Mouse (Mus musculus) CH12.LX (cell line): ENCODE data around the gene Ric8b. TPM values are rescaled to one million over a fixed set of nuclear protein-coding genes. Genes with fewer than 3 reads are reported as not detected.

Experiments
- DNase-seq: peaks from one replicate; pipeline ENCODE4 v3.0.0-alpha.2; 2013; ENCODE audit errors: extremely low read depth
- H3K27ac ChIP-seq: 2 replicates; pipeline ENCODE4 v1.5.1; 2012; ENCODE audit warnings: low read depth, mild to moderate bottlenecking, control low read depth, moderate library complexity; ENCODE audit not compliant: insufficient read depth
- H3K27me3 ChIP-seq: replicated peaks from 2 replicates; pipeline ENCODE3; 2012; ENCODE audit warnings: inconsistent platforms
- H3K36me3 ChIP-seq, 2 experiments: replicated peaks in 1 of 2; 2 replicates each; pipeline versions ENCODE3 to v1.6.1; 2012; ENCODE audit warnings: inconsistent platforms in 1 of 2, low read length in 1 of 2, mild to moderate bottlenecking in 1 of 2, mixed read lengths in 1 of 2, moderate library complexity in 1 of 2; ENCODE audit not compliant: control insufficient read depth in 1 of 2, insufficient read depth in 1 of 2
- H3K4me1 ChIP-seq, 2 experiments: 2 replicates each; pipeline ENCODE4 v1.6.1; 2012; ENCODE audit warnings: inconsistent platforms in 1 of 2, moderate library complexity in 1 of 2; ENCODE audit not compliant: insufficient read depth in 2 of 2, control insufficient read depth in 1 of 2
- H3K4me2 ChIP-seq: 2 replicates; pipeline ENCODE4 v1.6.1; 2012; ENCODE audit warnings: low read depth, mild to moderate bottlenecking, control low read depth; ENCODE audit not compliant: poor library complexity, insufficient read depth, severe bottlenecking
- H3K4me3 ChIP-seq, 3 experiments: fragments of 150-350 bp in 1 of 3; sonication (generic) in 1 of 3; replicated peaks in 1 of 3; 2 replicates each; pipeline versions ENCODE3 to v1.5.1; 2011 to 2012; ENCODE audit warnings: low read depth in 2 of 3, low read length in 2 of 3, mild to moderate bottlenecking in 2 of 3, moderate library complexity in 2 of 3, control low read depth in 1 of 3, improper control_type of control experiment in 1 of 3, inconsistent platforms in 1 of 3, mixed read lengths in 1 of 3; ENCODE audit not compliant: poor library complexity in 1 of 3
- H3K79me2 ChIP-seq: replicated peaks from 2 replicates; pipeline ENCODE4 v1.6.1; 2012; ENCODE audit warnings: mild to moderate bottlenecking, moderate library complexity; ENCODE audit not compliant: control insufficient read depth, poor library complexity, insufficient read depth, severe bottlenecking; ENCODE audit errors: extremely low read depth
- H3K9ac ChIP-seq: 2 replicates; pipeline ENCODE4 v1.6.1; 2012; ENCODE audit warnings: low read depth, mild to moderate bottlenecking, control low read depth, moderate library complexity; ENCODE audit not compliant: insufficient read depth
- H3K9me3 ChIP-seq: replicated peaks from 2 replicates; pipeline ENCODE3; 2012; ENCODE audit warnings: low read length, inconsistent platforms, mixed read lengths
- E2F4 ChIP-seq: IDR thresholded peaks from 2 replicates; pipeline ENCODE4 v1.6.1; 2011; ENCODE audit warnings: low read depth, low read length, improper control_type of control experiment; ENCODE audit not compliant: insufficient replicate concordance
- ELF1 ChIP-seq: IDR thresholded peaks from 2 replicates; pipeline ENCODE4 v1.6.1; 2014; ENCODE audit warnings: low read depth, mild to moderate bottlenecking, inconsistent platforms, low read length, improper control_type of control experiment
- EP300 ChIP-seq: IDR thresholded peaks from 2 replicates; pipeline ENCODE4 v1.6.1; 2011; ENCODE audit warnings: low read length, improper control_type of control experiment
- GABPA ChIP-seq: IDR thresholded peaks from 2 replicates; pipeline ENCODE4 v1.6.1; 2012; ENCODE audit warnings: low read depth, low read length, improper control_type of control experiment, inconsistent platforms; ENCODE audit not compliant: insufficient replicate concordance
- HCFC1 ChIP-seq: IDR thresholded peaks from 2 replicates; pipeline ENCODE4 v1.6.1; 2012; ENCODE audit warnings: low read depth, mild to moderate bottlenecking, inconsistent platforms, low read length, improper control_type of control experiment
- IRF4 ChIP-seq: IDR thresholded peaks from 2 replicates; pipeline ENCODE4 v1.6.1; 2014; ENCODE audit warnings: low read depth, mild to moderate bottlenecking, inconsistent platforms, low read length, improper control_type of control experiment
- JUN ChIP-seq: IDR thresholded peaks from 2 replicates; pipeline ENCODE4 v1.6.1; 2011; ENCODE audit warnings: low read depth, mild to moderate bottlenecking, low read length, improper control_type of control experiment, moderate library complexity; ENCODE audit not compliant: insufficient read depth
- JUND ChIP-seq: conservative IDR thresholded peaks from 2 replicates; pipeline ENCODE4 v1.6.1; 2011; ENCODE audit warnings: low read depth, low read length, improper control_type of control experiment
- MAX ChIP-seq: IDR thresholded peaks from 2 replicates; pipeline ENCODE4 v1.6.1; 2011; ENCODE audit warnings: low read length, improper control_type of control experiment
- MEF2A ChIP-seq: IDR thresholded peaks from 2 replicates; pipeline ENCODE4 v1.6.1; 2014; ENCODE audit warnings: low read depth, mild to moderate bottlenecking, inconsistent platforms, low read length, improper control_type of control experiment, borderline replicate concordance
- MXI1 ChIP-seq: IDR thresholded peaks from 2 replicates; pipeline ENCODE4 v1.6.1; 2011; ENCODE audit warnings: mild to moderate bottlenecking, low read depth, low read length, improper control_type of control experiment
- NRF1 ChIP-seq: IDR thresholded peaks from 2 replicates; pipeline ENCODE4 v1.6.1; 2014; ENCODE audit warnings: low read depth, mild to moderate bottlenecking, inconsistent platforms, low read length, improper control_type of control experiment, moderate library complexity
- POLR2AphosphoS2 ChIP-seq: IDR thresholded peaks from 2 replicates; pipeline ENCODE4 v1.6.1; 2011; ENCODE audit warnings: low read depth, low read length, improper control_type of control experiment
- RCOR1 ChIP-seq: conservative IDR thresholded peaks from 2 replicates; pipeline ENCODE4 v1.6.1; 2012; ENCODE audit warnings: low read depth, mild to moderate bottlenecking, inconsistent platforms, low read length, improper control_type of control experiment
- SMC3 ChIP-seq: IDR thresholded peaks from 2 replicates; pipeline ENCODE4 v1.6.1; 2011; ENCODE audit warnings: low read depth, low read length, improper control_type of control experiment
- UBTF ChIP-seq: IDR thresholded peaks from 2 replicates; pipeline ENCODE4 v1.6.1; 2012; ENCODE audit warnings: low read depth, mild to moderate bottlenecking, inconsistent platforms, low read length, improper control_type of control experiment, moderate library complexity
- USF2 ChIP-seq: conservative IDR thresholded peaks from 2 replicates; pipeline ENCODE4 v1.6.1; 2011; ENCODE audit warnings: low read depth, low read length, improper control_type of control experiment
- ZC3H11A ChIP-seq: IDR thresholded peaks from 2 replicates; pipeline ENCODE4 v1.6.1; 2012; ENCODE audit warnings: low read depth, mild to moderate bottlenecking, inconsistent platforms, low read length, improper control_type of control experiment
- ZKSCAN1 ChIP-seq: IDR thresholded peaks from 2 replicates; pipeline ENCODE4 v1.6.1; 2012; ENCODE audit warnings: low read depth, inconsistent platforms, low read length, improper control_type of control experiment, borderline replicate concordance
- ZMIZ1 ChIP-seq: IDR thresholded peaks from 2 replicates; pipeline ENCODE4 v1.6.1; 2012; ENCODE audit warnings: low read depth, mild to moderate bottlenecking, inconsistent platforms, low read length, improper control_type of control experiment
- ZNF384 ChIP-seq: IDR thresholded peaks from 2 replicates; pipeline ENCODE4 v1.6.1; 2012; ENCODE audit warnings: low read depth, low read length, improper control_type of control experiment, inconsistent platforms
- dilution Hi-C: fragments of 300-500 bp; cut with MboI; formaldehyde crosslinking; loops from 2 replicates; pipeline ENCODE4 v1.14.3; 2020; ENCODE audit warnings: low sequenced_read_pairs; ENCODE audit not compliant: extremely low pct_unique_long_range_greater_than_20kb, extremely low pct_ligation_motif_present
- in situ Hi-C: fragments of 300-500 bp; cut with MboI; formaldehyde crosslinking; loops from 3 replicates; pipeline ENCODE4 v1.14.3; 2019; ENCODE audit warnings: low sequenced_read_pairs, low pct_ligation_motif_present, low pct_unique_long_range_greater_than_20kb, mixed read lengths
- polyA plus RNA-seq: library from polyadenylated mRNA; unstranded; fragments of >175 nt; gene quantifications from 2 replicates; pipeline ENCODE4 v1.2.1, GENCODE M21; 2012; ENCODE audit warnings: low read depth; ENCODE audit not compliant: insufficient read length
- total RNA-seq, 2 experiments: library from RNA; depleted of rRNA; stranded (reverse); fragments of 300-350 nt in 1 of 2; fragments of >200 nt in 1 of 2; gene quantifications; 2 replicates each; pipeline ENCODE4 v1.2.3; 2012 to 2014

Gene Ric8b
- total and polyA plus RNA-seq, 3 experiments = 4.8 to 9.4 (median 6.3) TPM

GRCm38 (mm10) chr10:85007861-85008840 lies 90.7 kb downstream of the Ric8b start:
- dilution Hi-C loops (no loop called here), in situ Hi-C loops (no loop called here)
- Histone ChIP-seq H3K27ac (no peak overlapping the region), H3K79me2 (no peaks in the 10 kb centered on the region), H3K36me3 (peaks cover 14 to 79% of the 10 kb centered on the region in 2 experiments), H3K4me1 (peaks cover 3 to 15% of the 10 kb centered on the region in 2 experiments; a peak in 2 of 4 replicates), H3K27me3 (no peaks in the 10 kb centered on the region), H3K4me3 (no peak overlapping the region), H3K9me3 (no peaks in the 10 kb centered on the region), H3K9ac (no peak overlapping the region), H3K4me2 (no peak overlapping the region)
- no peak for TF ChIP-seq ELF1
- no peak for TF ChIP-seq MEF2A
- no peak for TF ChIP-seq UBTF
- TF ChIP-seq EP300 = no peak
- no peak for TF ChIP-seq POLR2AphosphoS2
- TF ChIP-seq NRF1 = no peak
- no peak for TF ChIP-seq SMC3
- TF ChIP-seq MXI1 = no peak
- no peak for TF ChIP-seq ZMIZ1
- TF ChIP-seq RCOR1 = no peak
- TF ChIP-seq MAX = no peak
- no peak for TF ChIP-seq JUND
- DNase-seq = no peak

GRCm38 (mm10) chr10:85011066-85011465 lies 93.7 kb downstream of the Ric8b start:
- Histone ChIP-seq H3K27me3 (no peaks in the 10 kb centered on the region), H3K27ac (no peak overlapping the region), H3K4me2 (no peak overlapping the region), H3K4me1 (no peaks in the 10 kb centered on the region), H3K36me3 (peaks cover 14 to 82% of the 10 kb centered on the region in 2 experiments), H3K9me3 (no peaks in the 10 kb centered on the region), H3K4me3 (no peak overlapping the region), H3K9ac (no peak overlapping the region), H3K79me2 (no peaks in the 10 kb centered on the region)
- in situ Hi-C loops (no loop called here), dilution Hi-C loops (no loop called here)
- DNase-seq = no peak
- TF ChIP-seq JUN (no peak), IRF4 (no peak), ZKSCAN1 (no peak), HCFC1 (no peak), JUND (no peak), GABPA (no peak), USF2 (no peak), E2F4 (no peak), SMC3 (no peak), ZC3H11A (no peak), ZNF384 (no peak)
